Mouse (Mus musculus): ENCODE results near the gene Elof1.
"Not testable (repeated sequence)": the region's sequence is repeated elsewhere in the genome, so short reads cannot be mapped to it uniquely, and the experiment has no call there.

Elof1 gene

DNA sequence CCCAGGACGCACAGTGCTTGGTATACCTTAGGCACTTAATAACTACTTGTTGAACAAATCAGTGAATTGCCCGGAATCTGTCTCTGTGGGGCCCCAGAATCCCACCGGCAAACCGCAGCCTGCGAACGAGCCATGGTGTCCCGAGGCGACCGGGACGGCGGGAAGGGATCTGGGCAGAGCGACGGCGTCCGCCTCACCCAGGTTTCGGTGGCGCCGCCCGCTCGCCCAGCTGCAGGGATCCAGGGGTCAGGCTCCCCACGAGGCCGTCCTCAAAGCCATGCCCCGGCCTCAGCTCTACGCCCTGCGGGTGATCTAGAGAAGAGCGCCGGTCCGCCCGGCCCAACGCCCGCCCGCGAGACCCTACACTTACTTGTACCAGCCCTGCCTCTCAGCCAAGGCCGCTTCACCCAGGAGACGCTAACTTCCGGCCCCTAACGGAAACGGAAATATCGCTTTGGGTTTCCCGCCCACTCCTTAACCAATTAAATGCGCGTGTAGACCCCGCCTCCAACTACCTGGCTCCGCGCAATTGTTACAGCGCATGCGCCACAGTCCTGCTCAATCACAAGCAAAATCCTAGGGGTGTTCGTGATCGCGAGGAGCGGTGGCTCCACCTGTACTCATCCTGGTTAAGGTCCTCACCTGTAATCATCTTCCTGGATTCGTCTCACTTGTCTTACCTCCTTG is at the start of gene Elof1:
Elof1 (minus strand) TSS at position 433 of the 687 bp plus-strand sequence.
- DNase-seq (ENCODE audit: extremely low read depth, low read depth, low spot score), result peak; percentile 67

DNA sequence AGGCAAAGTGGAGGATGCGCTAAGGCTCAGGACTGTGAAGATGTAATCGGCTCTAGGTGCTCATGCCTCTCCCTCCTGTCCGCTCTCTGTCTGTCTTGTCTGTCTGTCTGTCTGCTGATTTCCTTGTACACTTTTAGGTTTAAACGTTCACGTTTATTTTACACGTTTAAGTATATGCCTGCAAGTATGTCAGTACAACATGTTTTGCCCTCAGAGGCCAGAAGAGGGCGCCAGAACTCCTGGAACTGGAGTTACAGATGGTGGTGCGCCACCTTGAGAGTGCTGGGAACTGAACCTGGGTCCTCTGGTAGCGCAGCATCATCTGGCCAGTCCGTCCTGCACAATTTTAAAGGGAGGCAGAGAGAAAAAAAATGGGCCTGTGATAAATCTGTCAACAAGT is 49.7 kb upstream of the Elof1 start:
- no peak for DNase-seq (ENCODE audit: extremely low read depth, low read depth, low spot score)

DNA sequence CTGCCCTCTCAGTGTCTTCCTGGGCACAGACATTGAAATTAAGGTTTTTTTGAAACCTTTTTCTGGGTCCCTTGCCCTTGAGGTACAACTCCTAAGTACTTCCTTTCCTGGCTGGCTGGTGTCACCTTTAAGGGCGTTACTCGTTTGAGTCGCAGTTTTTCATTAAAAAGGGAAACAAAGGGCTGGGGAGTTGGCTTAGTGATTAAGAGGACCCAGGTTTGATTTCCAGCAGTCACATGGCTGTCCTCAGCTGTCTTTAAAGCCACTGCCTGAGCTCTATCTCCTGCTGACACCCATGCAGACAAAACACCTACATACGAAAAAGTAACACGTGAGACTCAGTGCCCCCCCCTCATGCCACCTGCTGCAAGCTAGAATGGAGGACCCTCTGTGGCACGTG is 49.0 kb upstream of the Elof1 start:
- DNase-seq (ENCODE audit: extremely low read depth, low read depth, low spot score), result no peak

DNA sequence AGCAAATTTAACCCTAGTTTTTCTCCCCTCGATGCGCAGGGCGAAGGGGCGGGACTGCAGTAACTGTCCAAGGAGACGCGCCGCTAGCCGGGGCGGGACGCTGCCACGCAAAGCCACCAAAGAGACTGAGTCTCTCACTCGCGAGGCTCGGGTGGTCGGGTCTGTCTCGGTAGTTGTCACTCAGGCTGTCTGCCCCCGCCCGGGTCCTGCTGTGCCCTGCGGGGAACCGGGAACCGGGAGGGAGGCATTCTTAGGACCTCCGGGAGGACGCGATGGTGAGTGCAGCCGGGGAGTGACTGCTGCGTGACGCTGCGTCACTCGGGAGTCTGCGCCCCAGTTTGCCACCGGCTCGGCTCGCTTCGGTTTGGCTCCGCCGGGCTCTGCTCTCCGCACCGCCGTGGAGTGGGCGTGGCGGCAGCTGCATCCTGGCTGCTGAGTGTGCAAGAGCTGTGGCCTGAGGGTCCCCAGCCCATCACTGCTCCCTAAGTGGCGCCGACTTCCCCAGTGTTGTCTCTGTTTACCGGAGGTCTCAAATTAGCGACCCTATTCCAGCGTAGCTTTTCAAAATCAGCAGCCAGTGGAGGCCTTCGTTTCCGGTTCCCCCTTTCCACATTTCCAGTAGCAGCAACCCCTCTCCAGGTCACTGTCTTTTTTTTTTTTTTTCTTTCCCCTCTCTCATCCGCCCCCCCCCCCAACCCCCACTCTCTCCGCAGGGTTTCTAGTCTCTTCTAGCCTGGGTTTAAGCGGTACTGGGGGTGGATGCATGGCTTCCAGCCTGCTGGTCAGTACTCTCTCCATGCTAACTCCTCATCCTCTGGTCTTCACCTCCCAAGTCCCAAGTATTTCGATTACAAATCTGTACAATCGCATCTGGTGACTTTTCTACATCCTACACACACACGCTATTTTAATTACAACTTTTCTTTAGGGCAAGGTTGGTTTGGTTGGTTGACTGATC is 48.0 kb upstream of the Elof1 start:
- DNase-seq (ENCODE audit: extremely low read depth, low read depth, low spot score), result no peak

DNA sequence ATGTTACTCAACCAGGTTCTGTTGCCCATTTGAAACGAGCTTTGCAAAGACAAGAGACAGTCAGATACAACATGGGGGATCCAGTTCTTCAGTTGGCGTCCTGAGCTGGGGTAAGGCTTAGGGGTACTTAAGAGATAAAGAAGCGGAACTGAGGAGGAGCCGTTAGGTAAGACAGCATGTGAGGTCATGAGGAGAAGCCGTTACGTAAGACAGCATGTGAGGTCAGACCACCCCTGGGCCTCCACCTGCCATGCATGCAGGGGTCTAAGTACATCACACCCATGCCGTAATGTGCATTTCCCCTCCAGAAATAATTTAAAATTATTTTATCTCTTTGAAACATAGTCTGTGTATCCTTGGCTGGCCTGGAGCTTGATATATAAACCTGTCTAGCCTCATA is 45.9 kb upstream of the Elof1 start:
- no peak for DNase-seq (ENCODE audit: extremely low read depth, low read depth, low spot score)

DNA sequence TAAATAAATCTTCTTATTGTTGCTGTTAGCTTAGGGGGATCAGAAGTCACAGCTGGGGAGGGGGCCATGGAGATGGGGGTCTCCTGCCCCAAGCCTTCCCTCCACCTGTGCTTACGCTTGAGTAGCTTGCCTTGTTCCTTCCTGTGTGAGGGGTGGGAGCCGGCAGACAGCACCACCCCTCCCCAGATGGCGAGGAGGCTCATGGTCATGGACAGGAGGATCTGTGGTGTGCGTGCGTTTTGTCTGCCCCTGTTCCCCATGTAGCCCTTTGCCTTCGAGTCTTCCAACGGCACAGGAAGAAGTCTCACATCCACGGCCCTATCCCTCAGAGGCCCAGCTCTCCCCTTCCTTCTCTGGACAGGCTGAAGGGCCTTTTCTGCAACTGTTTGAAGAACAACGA is 45.3 kb upstream of the Elof1 start:
- DNase-seq (ENCODE audit: extremely low read depth, low read depth, low spot score), result no peak

DNA sequence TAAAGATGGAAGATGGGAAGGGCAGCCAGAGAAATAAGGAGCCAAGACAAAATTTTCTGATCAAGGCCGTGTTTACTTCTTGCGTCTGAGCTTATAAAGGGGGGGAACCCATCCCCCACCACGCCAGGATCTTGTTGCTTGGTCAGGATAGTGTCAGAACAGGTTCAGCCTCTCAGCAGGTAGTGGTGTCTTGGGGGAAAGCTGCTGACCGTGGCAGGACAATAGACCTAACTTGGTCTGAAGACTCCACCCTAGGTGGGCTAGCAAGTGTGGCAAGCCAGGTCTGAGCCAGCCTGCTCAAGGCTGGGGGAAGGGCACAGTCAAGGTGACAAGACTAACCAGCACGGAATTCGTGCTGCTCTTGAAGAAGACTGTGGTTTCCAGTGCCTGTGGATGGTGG is 44.3 kb upstream of the Elof1 start:
- DNase-seq (ENCODE audit: extremely low read depth, low read depth, low spot score), result no peak

DNA sequence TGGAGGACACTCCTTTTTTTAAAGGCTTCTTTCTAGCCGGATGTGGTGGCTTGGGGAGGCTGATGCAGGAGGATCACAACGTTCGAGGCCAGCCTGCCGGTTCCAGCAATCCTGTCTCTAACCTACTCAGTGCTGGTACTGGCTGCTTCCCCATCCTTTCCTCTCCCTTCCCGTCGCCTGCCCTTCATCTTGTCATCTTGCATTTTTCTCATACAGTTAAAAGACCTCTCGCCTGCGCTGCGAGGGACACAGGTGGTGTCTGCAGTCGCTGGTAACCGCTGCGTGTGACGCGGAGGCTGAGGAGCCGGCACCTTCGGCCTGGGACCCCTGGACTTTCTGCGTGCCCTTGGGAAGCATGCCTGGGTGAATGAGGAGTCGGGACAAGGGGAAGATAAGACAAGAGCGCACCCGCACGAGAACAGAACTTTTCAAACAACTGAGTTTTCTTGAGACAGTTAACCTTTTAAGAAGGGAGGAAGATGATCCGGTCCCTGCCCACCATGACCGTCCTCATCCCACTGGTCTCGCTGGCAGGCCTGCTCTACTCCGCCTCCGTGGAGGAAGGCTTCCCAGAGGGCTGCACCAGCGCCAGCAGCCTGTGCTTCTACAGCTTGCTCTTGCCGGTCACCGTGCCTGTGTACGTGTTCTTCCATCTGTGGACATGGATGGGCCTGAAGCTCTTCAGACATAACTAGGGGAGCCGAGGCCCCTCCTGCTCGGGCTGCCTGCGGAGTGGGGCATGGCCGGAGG is 40.7 kb upstream of the Elof1 start:
- no peak for DNase-seq (ENCODE audit: extremely low read depth, low read depth, low spot score)

DNA sequence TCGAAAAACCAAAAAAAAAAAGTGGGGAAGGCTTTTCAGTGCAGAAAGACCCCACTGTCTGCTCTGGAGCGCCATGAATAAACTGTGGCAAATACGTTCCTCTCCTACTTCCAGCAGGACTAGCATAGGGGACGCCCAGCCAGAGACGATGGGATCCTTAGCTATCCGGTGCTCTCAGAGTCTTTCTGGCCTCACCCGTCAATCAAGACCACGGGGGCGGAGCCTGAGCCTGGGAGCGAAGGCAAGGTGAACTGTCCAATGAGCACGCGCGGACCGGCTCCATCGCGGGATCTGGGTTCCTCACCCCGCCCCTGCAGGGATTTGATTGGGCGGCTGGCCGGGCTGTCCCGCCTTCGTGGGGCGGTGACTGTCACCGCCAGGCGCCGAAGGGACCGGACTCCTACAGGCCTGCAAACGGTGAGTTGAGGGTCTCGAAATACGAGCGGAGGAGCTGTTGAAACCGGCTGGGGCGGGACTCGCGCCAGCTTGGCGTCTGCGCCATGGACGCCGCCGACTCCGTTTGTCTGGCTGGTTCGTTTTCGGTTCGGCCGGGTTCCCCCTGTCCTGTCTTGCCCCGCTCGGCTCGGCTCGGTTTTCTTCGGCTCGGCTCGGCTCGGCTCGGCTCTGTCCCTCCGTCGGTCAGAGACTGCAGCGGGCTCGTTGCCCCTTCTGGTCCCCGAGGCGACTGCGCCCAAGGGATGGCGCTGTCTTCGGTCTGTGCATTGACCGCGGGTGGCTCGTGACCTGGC is 39.7 kb upstream of the Elof1 start, which contains the start of gene Pigyl:
Pigyl (plus strand) TSS at position 350 of the 749 bp plus-strand sequence.
- no peak for DNase-seq (ENCODE audit: extremely low read depth, low read depth, low spot score)

DNA sequence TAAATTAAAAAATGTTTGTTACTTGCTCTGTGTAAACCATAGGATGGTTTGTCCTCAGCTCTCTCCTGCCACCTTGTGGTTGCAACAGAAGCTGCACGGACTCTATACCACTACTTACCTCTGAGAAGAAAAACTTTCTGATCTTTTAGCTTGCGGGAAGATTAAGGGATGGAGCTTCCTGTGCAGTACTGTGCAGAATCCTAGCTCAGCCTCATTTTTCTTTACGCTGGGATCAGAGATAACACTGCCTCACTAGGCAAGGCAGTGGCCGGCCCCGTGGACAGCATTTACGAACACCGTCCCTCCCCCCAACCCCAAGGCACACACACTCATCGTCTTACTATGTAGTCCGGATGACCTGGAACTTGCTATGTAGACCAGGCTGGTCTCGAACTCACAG is 38.6 kb upstream of the Elof1 start:
- no peak for DNase-seq (ENCODE audit: extremely low read depth, low read depth, low spot score)

DNA sequence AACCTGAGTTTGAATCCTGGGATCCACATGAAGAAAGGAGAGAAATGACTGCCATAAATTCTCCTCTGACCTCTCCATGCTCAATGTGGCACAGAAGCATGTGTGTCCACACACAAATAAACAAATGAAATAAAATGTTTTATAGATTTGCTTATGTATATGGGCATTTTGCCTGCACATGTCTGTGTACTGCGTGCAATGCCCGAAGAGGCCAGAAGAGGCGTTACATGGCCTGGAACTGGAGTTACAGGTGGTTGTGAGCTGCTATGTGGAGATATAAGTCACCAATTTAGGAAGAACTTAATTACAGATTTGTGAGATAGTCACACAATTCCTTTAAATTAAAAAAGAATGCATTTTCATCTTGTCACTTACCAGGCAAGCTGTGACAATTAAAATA is 36.8 kb upstream of the Elof1 start:
- DNase-seq (ENCODE audit: extremely low read depth, low read depth, low spot score), result no peak

DNA sequence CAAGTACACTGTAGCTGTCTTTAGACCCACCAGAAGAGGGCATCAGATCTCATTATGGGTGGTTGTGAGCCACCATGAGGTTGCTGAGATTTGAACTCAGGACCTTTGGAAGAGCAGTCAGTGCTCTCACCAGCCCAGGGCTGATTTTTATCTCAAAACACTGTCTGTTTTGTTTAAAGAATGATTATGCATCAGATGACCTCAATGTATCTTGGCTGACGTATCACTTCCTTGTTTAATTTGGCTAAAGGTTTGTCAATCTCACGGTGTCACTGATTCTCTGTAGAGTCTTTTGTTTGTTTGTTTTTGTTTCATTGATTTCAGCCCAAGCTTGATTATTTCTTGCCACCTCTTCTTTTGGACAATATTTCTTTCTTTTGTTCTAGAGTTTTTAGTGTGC is 34.0 kb upstream of the Elof1 start:
- DNase-seq (ENCODE audit: extremely low read depth, low read depth, low spot score), result no peak

DNA sequence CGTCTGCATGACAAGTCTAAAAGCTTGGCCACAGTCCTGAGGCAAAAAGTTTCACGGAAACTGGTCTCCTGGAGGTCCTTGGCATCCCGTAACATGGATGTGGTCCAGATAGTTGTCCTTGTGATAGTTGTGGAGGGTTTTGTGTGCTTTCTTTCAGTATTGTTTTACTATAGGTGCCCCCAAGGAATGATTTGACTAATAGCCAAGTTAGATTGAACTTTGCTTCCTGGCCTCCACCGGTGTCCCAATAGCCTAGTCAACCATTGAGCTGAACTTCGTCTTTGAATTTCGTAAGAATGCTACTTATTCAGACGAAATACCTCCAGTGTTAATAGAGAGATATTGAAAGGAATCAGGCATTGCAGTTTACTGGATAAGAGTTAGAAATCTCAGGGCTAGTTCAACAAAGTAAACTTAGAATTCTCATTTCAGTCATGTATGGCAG is 33.3 kb upstream of the Elof1 start:
- DNase-seq (ENCODE audit: extremely low read depth, low read depth, low spot score), result not testable (repeated sequence)

DNA sequence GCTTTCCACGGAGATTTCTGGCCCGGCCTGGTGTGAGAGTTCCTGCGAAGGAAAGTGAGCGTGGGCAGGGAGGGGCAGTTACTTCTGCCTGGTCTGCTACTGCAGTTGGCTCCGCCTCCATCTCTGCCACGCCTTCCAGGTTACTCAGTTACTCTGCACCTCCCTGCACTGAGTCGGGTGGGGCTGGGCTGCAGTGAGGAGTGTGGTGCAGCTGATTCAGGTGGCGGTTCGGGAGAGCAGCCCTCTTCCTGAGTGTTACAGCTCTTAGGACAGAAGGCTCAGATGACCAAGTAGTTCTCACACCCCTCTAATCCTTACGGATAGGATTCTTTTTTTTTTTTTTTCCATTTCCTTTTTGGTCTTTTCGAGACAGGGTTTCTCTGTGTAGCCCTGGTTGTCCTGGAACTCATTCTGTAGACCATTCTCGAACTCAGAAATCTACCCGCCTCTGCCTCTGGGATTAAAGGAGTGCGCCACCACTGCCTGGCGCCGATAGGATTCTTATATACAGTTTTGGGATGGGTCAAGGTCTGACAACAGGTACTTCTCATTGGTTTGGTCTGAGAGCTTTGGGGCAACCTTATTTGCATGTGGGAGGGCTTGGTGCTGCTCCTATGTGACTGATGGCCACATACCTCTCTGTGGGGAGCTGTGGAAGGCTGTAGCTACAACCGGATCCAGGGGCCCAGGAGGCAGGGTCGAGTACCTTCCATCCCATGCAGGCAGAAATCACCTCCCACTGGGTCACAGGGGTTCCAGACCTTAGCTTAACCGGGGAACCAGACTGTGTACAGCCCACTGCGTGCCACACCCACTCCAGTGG is 32.7 kb upstream of the Elof1 start:
- DNase-seq (ENCODE audit: extremely low read depth, low read depth, low spot score), result no peak

DNA sequence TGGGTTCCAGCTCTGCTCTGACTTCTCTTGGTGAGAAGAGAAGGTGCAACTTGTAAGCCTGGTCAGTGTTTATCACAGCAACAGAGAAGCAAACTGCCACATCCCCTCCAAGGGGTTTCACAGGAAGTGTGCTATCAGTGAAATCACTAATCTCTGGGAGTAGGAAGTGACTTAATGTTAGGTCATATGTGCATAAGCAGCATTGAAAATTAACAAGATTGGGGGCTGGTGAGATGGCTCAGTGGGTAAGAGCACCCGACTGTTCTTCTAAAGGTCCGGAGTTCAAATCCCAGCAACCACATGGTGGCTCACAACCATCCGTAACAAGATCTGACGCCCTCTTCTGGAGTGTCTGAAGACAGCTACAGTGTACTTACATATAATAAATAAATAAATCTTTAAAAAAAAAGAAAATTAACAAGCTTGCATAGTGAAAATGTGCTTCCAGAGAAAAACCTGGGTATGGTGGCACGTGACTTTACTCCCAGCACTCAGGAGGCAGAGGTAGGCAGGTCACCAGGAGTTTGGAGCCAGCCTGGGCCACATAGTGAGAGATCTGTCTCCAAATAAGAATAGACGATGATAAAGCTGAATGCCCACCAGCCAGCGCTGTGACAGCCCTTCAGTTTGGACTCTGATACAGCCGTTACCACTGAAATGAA is 27.5 kb upstream of the Elof1 start:
- DNase-seq (ENCODE audit: extremely low read depth, low read depth, low spot score), result no peak

DNA sequence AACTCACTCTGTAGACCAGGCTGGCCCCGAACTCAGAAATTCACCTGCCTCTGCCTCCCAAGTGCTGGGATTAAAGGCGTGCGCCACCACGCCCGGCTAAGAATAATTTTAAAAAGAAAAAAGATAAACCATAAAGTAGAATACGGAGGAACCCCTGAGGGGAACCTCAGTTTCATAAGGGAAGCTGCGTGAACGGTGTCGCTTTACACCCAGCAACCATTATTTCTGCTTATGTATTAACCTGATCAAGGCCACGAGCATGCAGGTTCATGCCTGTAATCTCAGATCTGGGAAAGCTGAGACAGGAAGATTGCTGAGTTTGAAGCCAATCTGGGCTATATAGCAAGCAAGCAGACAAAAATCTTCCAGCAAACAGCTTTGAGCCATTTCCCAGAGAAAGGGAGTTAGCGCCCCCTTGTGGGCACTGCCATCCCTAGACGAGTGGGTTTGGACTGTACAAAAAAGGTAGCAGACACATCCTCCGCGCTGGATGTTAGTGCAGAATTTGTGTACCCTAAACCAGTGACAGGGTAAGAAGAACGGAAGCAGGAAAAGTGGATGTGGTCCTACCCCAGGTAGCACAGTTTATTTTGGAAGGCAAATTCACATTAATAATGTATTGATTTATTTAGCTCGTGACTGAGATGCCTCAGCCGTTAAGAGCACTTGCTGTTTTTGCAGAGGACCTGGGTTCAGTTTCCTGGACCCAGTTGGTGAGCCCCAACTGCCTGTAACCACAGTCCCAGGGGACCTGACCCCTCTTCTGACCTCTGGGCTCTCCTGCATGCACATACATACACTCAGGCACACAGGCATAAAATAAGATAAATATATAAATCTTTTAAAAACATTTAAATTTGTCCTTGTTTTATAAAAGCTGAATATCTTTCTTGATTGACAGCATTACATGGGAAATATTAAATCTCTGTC is 26.4 kb upstream of the Elof1 start:
- DNase-seq (ENCODE audit: extremely low read depth, low read depth, low spot score), result no peak

DNA sequence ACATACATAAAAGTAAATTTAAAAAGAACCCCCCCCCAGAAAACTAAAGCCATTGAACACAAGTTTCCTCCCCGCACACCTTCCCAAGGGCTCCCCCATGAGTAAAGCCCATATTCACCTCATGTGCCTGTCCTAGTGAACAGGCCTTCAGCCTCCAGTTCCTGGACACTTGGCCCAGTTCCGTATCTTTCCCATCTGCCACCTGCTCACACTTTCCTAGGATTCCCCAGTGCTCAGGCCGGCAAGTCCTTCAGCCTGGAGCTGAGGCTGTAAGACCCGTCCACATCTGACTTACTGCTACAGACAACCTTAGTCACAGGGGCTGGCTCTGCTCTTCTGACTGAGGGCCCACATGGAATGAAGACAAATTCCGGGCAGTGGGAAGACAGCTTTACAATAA is 22.8 kb upstream of the Elof1 start:
- no peak for DNase-seq (ENCODE audit: extremely low read depth, low read depth, low spot score)

DNA sequence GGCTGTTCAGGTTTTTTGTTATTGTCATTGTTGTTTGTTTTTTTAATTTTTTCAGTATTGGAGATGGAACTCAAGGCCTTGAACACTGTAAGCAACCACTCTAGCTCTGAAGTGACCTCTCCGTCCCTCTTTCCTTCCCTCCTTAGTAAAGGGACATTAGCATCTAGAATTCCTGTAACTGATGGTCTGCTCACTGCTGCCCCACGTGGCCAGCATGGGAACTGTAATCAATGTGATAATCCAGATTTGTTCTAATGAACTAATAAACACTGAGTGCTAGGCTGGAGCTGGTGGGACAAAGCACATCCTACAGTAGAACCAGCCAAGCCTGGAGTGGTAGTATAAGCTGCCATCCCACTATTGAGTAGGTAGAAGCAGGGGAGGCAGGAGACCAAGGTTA is 21.5 kb upstream of the Elof1 start:
- DNase-seq (ENCODE audit: extremely low read depth, low read depth, low spot score), result no peak
